Mouse (Mus musculus) naive thymus-derived CD4-positive, alpha-beta T cell, adult 2 months (primary cell): ENCODE results near the gene Zbtb46.

Experiments
- DNase-seq: peaks from one replicate; pipeline ENCODE4 v3.0.0-alpha.2; 2011; ENCODE audit warnings: low read depth

Gene Zbtb46

GRCm38 (mm10) chr2:181463008-181463738 lies 3.9 kb upstream of the Zbtb46 start:
- DNase-seq: no peak

- DNase-seq: no peak
These were observed 3.4 kb upstream of the Zbtb46 start for GRCm38 (mm10) chr2:181462604-181463003.

- no peak for DNase-seq
These were observed 2.4 kb upstream of the Zbtb46 start for GRCm38 (mm10) chr2:181461536-181462100.

- peak; percentile 35 for DNase-seq
These were observed 721 bp upstream of the Zbtb46 start for GRCm38 (mm10) chr2:181459673-181460621.

- DNase-seq: peak; percentile 35
These were observed 644 bp downstream of the Zbtb46 start for GRCm38 (mm10) chr2:181458411-181459152.

GRCm38 (mm10) chr2:181457831-181458230 lies 1.4 kb downstream of the Zbtb46 start:
- DNase-seq: no peak

GRCm38 (mm10) chr2:181455899-181456298 lies 3.3 kb downstream of the Zbtb46 start:
- DNase-seq: no peak

GRCm38 (mm10) chr2:181453274-181453673 lies 6.0 kb downstream of the Zbtb46 start:
- no peak for DNase-seq

GRCm38 (mm10) chr2:181452181-181452580 lies 7.0 kb downstream of the Zbtb46 start:
- DNase-seq: no peak

GRCm38 (mm10) chr2:181443016-181443415 lies 16.2 kb downstream of the Zbtb46 start:
- DNase-seq: no peak

- no peak for DNase-seq
These were observed 21.1 kb downstream of the Zbtb46 start for GRCm38 (mm10) chr2:181438176-181438575.

- DNase-seq: no peak
These were observed 23.0 kb downstream of the Zbtb46 start for GRCm38 (mm10) chr2:181436246-181436645.

- no peak for DNase-seq
These were observed 35.4 kb downstream of the Zbtb46 start for GRCm38 (mm10) chr2:181423834-181424233.

- no peak for DNase-seq
These were observed 38.2 kb downstream of the Zbtb46 start for GRCm38 (mm10) chr2:181420903-181421638.

GRCm38 (mm10) chr2:181420426-181420825 lies 38.8 kb downstream of the Zbtb46 start:
- no peak for DNase-seq

GRCm38 (mm10) chr2:181419359-181419758 lies 39.9 kb downstream of the Zbtb46 start:
- DNase-seq: no peak

GRCm38 (mm10) chr2:181415945-181416344 lies 43.3 kb downstream of the Zbtb46 start:
- no peak for DNase-seq

GRCm38 (mm10) chr2:181413141-181413540 lies 46.1 kb downstream of the Zbtb46 start:
- DNase-seq: no peak

- peak; percentile 69 for DNase-seq
These were observed 48.3 kb downstream of the Zbtb46 start for GRCm38 (mm10) chr2:181410760-181411473.

- DNase-seq: no peak
These were observed 49.6 kb downstream of the Zbtb46 start for GRCm38 (mm10) chr2:181409643-181410042.

GRCm38 (mm10) chr2:181403722-181404121 lies 55.5 kb downstream of the Zbtb46 start:
- DNase-seq: no peak
